Mouse (Mus musculus) olfactory bulb, adult 2 months (tissue): Measurements from ENCODE around the gene Hcn3. TPM values are rescaled to one million over a fixed set of nuclear protein-coding genes. Genes with fewer than 3 reads are reported as not detected.
"Not testable (repeated sequence)": the region's sequence is repeated elsewhere in the genome, so short reads cannot be mapped to it uniquely, and the experiment has no call there.

Experiments used
- H3K27ac ChIP-seq: fragments of 200-500 bp; 2 replicates; pipeline ENCODE4 v1.5.1; 2012; ENCODE audit warnings: low read depth, low read length; ENCODE audit not compliant: insufficient read depth
- H3K4me1 ChIP-seq: fragments of 200-500 bp; 2 replicates; pipeline ENCODE4 v1.6.1; 2012; ENCODE audit warnings: low read length; ENCODE audit not compliant: control insufficient read depth, insufficient read depth
- H3K4me3 ChIP-seq: fragments of 200-500 bp; 2 replicates; pipeline ENCODE4 v1.5.1; 2012; ENCODE audit warnings: mild to moderate bottlenecking, low read depth, low read length, moderate library complexity; ENCODE audit not compliant: insufficient read depth
- CTCF ChIP-seq: fragments of 200-500 bp; IDR thresholded peaks from 2 replicates; pipeline ENCODE4 v1.5.1; 2012; ENCODE audit warnings: low read depth, mild to moderate bottlenecking, low read length, moderate library complexity; ENCODE audit not compliant: insufficient read depth
- POLR2A ChIP-seq: fragments of 200-500 bp; IDR thresholded peaks from 2 replicates; pipeline ENCODE4 v1.6.1; 2012; ENCODE audit warnings: mild to moderate bottlenecking, low read depth, low read length, moderate library complexity; ENCODE audit not compliant: insufficient read depth
- WGBS: fragments of 180-500 bp; shearing (Covaris S2); methylation state at CpG from one replicate; pipeline ENCODE4 v1.1.7; 2018; 5-methylcytosine and 5-hydroxymethylcytosine counted together
- polyA plus RNA-seq: library from polyadenylated mRNA; stranded (reverse); fragments of >200 nt; gene quantifications from 2 replicates; pipeline ENCODE4 v1.2.4, GENCODE M21; 2012; ENCODE audit warnings: low replicate concordance; ENCODE audit not compliant: missing spikeins, insufficient read depth, insufficient read length

The Hcn3 gene
- polyA plus RNA-seq, 1 experiment, result not detected

GRCm38 (mm10) chr3:89174844-89175243 lies 14.8 kb upstream of the Hcn3 start:
- 89% methylated on average over 11 of the region's 11 CpGs for WGBS
- no peak overlapping the region for H3K4me3 ChIP-seq
- no peak for TF ChIP-seq POLR2A
- no peak for TF ChIP-seq CTCF
- no peak overlapping the region for H3K27ac ChIP-seq
- H3K4me1 ChIP-seq, result peaks cover 4% of the 10 kb centered on the region; the same call in 1 of the 2 replicates

DNA sequence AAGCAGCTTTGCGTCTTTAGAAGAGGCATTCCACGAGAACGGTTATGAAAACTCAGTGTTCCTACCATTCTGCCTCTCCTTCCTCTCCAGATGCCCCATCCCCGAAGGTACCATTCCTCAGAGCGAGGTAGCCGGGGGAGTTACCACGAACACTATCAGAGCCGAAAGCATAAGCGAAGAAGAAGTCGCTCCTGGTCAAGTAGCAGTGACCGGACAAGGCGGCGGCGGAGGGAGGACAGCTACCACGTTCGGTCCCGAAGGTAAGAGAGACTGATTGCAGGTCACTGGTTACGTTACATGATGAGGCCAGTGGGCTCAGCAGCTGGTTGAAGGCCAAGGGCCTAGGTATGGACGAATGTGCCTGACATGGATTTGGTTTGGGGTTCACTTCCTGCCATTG lies 6.9 kb upstream of the Hcn3 start:
- H3K4me3 ChIP-seq, result no peak overlapping the region
- WGBS, result 90% methylated on average over 19 of the region's 19 CpGs
- TF ChIP-seq CTCF, result no peak
- no peak for TF ChIP-seq POLR2A

GRCm38 (mm10) chr3:89165268-89165870 lies 5.4 kb upstream of the Hcn3 start:
- Histone ChIP-seq H3K4me1 (peaks cover 6% of the 10 kb centered on the region; the same call in 1 of the 2 replicates), H3K27ac (peak overlapping the region; percentile 9; the same call in 1 of the 2 replicates), H3K4me3 (peak overlapping the region; percentile 96)
- TF ChIP-seq CTCF (no peak), POLR2A (no peak)
- WGBS, result 20% methylated on average over 12 of the region's 12 CpGs

More for the DNA sequence above, 6.9 kb upstream of the Hcn3 start:
- H3K27ac ChIP-seq, result no peak overlapping the region
- peaks cover 6% of the 10 kb centered on the region; the same call in 1 of the 2 replicates for H3K4me1 ChIP-seq

GRCm38 (mm10) chr3:89164506-89165267 lies 4.7 kb upstream of the Hcn3 start, which contains the start of gene Clk2:
Clk2 (plus strand) TSS chr3:89164795.
- peak within 1 kb of the TSS; percentile 85 for H3K27ac ChIP-seq
- peak; percentile 88 for TF ChIP-seq POLR2A
- TF ChIP-seq CTCF, result no peak
- peak within 1 kb of the TSS; percentile 96 for H3K4me3 ChIP-seq
- H3K4me1 ChIP-seq, result peaks cover 9% of the 10 kb centered on the region; the same call in 1 of the 2 replicates
- WGBS, result under 1% methylated on average over 79 of the region's 79 CpGs

DNA sequence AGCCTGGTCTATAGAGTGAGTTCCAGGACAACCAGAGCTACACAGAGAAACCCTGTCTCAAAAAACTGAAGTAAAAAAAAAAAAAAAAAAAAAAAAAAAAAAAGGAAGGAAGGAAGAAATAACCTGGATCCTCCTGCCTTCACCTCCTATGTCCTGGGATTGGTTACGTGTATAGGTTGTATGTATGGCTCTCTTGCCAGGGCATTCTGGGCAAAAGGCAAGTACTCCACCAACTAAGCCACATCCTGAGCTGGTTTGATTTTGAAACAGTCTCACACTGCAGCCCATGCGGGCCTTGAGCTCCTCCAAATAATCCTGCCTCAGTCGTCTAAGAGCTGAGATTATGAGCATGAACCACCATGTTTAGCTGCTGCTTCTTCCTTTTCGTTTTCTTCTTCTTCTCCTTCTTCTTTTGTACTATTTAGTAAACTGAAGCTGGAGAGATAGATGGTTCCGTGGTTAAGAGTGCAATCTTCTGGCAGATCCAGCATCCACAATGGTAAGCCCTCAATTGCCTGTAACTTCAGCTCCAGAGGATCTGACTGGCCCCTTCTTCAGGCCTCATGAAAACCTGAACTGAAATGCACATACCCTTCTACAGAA lies 3.7 kb upstream of the Hcn3 start:
- TF ChIP-seq CTCF (no peak), POLR2A (no peak)
- Histone ChIP-seq H3K4me1 (peaks cover 12% of the 10 kb centered on the region; the same call in 1 of the 2 replicates), H3K4me3 (no peak overlapping the region), H3K27ac (no peak overlapping the region)
- WGBS, result 61% methylated on average over 5 of the region's 5 CpGs

DNA sequence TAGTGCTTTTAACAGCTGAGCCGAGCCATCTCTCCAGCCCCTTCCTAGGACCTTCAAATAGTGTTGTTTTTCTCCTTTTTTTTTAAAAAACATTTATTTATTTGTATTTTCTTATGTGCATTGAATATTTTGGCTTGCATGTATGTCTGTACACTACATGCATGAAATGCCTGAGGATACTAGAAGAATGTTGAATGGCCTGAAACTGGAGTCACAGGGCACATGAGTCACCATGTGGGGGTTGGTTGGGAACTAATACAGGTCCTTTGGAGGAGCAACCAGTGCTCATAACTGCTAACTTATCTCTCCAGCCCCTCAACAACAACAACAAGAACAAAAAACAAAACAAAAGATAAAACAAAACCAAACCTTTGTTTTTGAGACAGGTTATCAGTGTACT lies 3.1 kb upstream of the Hcn3 start:
- no peak overlapping the region for H3K27ac ChIP-seq
- H3K4me1 ChIP-seq, result peaks cover 16% of the 10 kb centered on the region
- 76% methylated on average over 1 of the region's 1 CpGs for WGBS
- no peak overlapping the region for H3K4me3 ChIP-seq
- no peak for TF ChIP-seq POLR2A
- TF ChIP-seq CTCF, result no peak

DNA sequence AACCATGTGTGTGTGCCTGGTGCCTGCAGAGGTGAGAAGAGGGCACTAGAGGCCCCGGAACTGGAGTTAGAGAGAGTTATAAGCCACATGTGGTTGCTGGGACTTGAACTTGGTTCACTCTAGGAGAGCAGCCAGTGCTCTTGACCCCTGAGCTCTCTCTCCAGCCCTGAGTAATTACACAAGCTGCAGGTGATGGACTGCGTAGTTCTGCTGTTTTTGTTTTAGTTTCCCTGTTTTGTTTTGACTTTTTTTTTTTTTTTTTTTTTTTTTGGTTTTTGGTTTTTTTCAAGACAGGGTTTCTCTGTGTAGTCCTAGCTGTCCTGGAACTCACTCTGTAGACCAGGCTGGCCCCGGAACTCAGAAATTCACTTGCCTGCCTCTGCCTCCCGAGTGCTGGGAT lies 1.8 kb upstream of the Hcn3 start:
- peaks cover 13% of the 10 kb centered on the region for H3K4me1 ChIP-seq
- TF ChIP-seq CTCF (no peak), POLR2A (no peak)
- H3K4me3 ChIP-seq, result no peak overlapping the region
- H3K27ac ChIP-seq, result no peak overlapping the region
- 78% methylated on average over 4 of the region's 4 CpGs for WGBS

GRCm38 (mm10) chr3:89161207-89161606 lies 1.2 kb upstream of the Hcn3 start:
- not testable (repeated sequence) for H3K4me3 ChIP-seq, H3K27ac ChIP-seq
- peaks cover 13% of the 10 kb centered on the region for H3K4me1 ChIP-seq

DNA sequence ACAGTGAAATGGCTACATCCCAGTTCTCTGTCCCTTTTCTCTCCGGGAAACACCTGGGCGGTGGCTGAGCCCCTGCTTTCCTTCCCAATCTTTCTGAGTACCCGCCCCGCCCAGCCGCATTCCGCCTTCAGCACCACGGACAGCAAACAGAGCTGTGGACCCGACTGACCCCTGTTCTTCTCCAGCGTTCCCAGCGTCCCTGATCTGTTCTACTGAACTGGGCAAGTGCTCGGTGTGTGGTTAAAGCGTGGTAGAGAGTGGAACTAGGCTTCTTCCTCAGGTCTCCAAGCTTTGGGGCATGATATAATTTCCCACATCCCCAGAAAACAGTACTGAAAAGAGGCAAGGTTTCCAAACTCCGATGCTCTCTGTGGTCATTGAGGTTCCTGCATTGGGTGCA lies 785 bp downstream of the Hcn3 start:
- no peak for TF ChIP-seq POLR2A
- no peak for TF ChIP-seq CTCF
- 4% methylated on average over 13 of the region's 13 CpGs for WGBS
- H3K27ac ChIP-seq, result peak overlapping the region; percentile 95

More for the DNA sequence above, 785 bp downstream of the Hcn3 start:
- peaks cover 10% of the 10 kb centered on the region for H3K4me1 ChIP-seq
- H3K4me3 ChIP-seq, result peak overlapping the region; percentile 88
